Mouse (Mus musculus): ENCODE measurements at regions not wholly inside any gene's neighbourhood (a gene's known extent, or its start where the extent isn't known, plus 50 kb on each side); places are given as distances from the start of the nearest gene placed in this dataset.

DNA sequence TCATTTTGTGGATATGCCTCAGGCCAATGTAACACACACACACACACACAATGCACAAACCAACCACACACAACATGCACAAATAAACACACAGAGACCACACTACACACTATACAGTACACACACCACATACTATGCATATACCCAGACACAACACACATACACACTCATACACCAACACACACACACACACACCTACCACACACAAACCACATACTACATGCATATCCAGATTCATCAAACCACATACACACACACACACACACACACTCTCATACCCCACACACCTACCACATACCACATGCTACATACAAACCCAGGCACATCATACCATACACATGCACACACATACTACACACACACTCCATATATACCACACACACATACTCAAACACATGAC lies 237.0 kb upstream of the Lyplal1 start:
- Histone ChIP-seq H3K4me2 (replicated peaks) (no peak overlapping the region), H3K4me3 (replicated peaks) (no peak overlapping the region), H3K9me3 (no peaks in the 10 kb centered on the region), H3K27ac (no peak overlapping the region), H3K4me1 (replicated peaks) (no peaks in the 10 kb centered on the region), H3K9ac (replicated peaks) (no peak overlapping the region), H3K27me3 (no peaks in the 10 kb centered on the region), H3K36me3 (no peaks in the 10 kb centered on the region)
- ATAC-seq, result no peak

DNA sequence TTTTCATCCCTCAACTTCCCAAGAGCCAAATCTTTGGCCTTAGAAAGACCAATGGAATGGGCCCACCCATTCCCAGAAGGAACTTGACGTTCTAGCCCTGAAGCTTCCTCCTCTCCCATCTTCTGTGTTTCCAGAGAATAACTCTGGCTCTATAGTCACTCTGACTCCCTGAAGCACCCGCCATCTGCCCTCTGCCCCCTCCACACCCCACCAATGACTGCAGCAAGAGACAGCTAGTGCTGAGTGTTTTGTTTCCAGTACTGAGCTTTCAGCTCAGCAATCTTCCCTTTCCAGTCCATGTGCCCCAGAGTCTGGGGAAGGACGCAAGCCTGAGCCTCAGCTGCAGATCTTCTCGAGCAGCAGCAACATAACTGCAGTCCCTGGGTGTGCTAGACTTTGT lies 233.3 kb upstream of the Lyplal1 start:
- H3K36me3 ChIP-seq, result no peaks in the 10 kb centered on the region
- no peaks in the 10 kb centered on the region for H3K27me3 ChIP-seq
- H3K9ac ChIP-seq (replicated peaks), result no peak overlapping the region
- no peak overlapping the region for H3K27ac ChIP-seq
- H3K9me3 ChIP-seq, result no peaks in the 10 kb centered on the region
- no peak overlapping the region for H3K4me2 ChIP-seq (replicated peaks)
- no peak overlapping the region for H3K4me3 ChIP-seq (replicated peaks)
- H3K4me1 ChIP-seq (replicated peaks), result no peaks in the 10 kb centered on the region
- WGBS, result 91% methylated on average over 4 of the region's 4 CpGs
- no peak for ATAC-seq

DNA sequence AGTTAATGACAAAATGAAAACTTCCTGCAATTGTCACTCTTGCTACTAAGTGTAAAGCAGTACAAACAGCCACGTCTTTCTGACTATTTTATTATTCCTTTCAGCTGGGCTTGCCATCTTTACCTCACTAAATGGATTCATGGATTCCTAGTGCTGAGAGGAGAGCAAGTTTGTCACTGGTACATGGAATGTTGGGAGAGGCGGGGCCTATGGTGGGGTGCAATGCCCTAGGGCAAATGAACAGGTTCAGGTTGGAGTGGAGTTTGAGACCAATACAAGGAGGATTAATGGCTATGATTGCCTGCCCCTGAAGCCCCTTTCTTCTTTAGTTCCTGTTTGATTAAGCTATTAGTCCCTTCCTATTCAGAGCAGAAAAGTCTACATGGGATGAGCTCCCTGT lies 232.9 kb upstream of the Lyplal1 start:
- Histone ChIP-seq H3K9me3 (no peaks in the 10 kb centered on the region), H3K9ac (replicated peaks) (no peak overlapping the region), H3K27me3 (no peaks in the 10 kb centered on the region), H3K27ac (no peak overlapping the region), H3K4me3 (replicated peaks) (no peak overlapping the region), H3K36me3 (no peaks in the 10 kb centered on the region), H3K4me1 (replicated peaks) (no peaks in the 10 kb centered on the region), H3K4me2 (replicated peaks) (no peak overlapping the region)
- WGBS, result 87% methylated on average over 2 of the region's 2 CpGs
- ATAC-seq, result no peak

DNA sequence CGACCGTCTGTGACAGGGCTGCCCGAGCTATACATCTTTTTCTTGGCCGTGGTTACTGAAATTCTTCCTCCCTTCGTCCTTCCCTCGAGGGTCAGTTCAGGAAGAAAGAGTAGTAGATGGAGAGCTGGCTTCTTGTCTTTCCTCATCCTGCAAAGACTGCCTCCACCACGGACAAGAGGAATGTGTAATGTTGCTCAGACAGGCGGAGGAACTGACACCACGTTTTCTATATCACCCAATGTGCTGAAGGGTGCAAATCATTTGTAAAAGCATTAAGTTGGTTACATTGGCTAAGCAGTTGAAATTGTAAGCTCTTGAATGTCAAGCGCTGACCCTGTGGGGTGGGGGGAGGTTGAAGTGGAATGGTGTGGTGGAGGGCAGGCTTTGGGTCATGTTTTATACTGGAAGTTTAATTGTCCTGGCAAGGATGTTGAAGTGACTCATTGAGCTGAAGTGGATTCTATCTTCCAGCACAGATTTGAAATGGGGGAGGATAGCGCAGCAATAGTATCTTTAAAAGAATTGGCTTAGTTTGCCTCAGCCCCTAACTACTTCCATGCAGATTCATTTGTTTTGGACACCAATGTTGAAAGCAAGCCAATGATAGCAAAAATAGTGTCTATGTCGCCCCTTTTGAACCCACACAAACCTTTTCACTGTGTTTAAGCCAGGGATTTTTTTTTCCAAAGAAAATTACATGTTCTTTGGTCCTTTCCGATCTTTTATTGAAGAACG lies 230.5 kb upstream of the Lyplal1 start:
- Histone ChIP-seq H3K27ac (no peak overlapping the region), H3K4me3 (replicated peaks) (no peak overlapping the region)
- WGBS, result 83% methylated on average over 14 of the region's 14 CpGs

DNA sequence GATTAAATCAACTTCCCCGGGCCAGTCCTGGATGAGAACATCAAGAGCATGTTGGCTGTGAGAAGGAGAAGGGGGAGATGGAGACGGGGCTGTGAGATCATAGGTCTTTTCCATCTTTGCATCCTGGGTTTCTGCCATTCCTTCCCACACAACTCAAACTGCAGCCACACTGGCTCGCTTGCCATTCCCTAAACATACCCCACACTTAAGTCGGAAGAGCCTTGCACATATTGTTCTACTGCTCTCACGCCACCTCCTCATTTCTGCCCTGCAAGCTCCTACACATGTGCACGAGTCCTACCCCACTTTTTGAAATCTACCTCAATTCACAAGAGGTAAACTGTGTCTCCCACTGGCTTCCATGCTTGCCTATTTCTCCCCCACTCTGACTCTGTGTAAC lies 228.3 kb upstream of the Lyplal1 start:
- no peak overlapping the region for H3K4me3 ChIP-seq (replicated peaks)
- no peak overlapping the region for H3K9ac ChIP-seq (replicated peaks)
- no peaks in the 10 kb centered on the region for H3K4me1 ChIP-seq (replicated peaks)
- H3K4me2 ChIP-seq (replicated peaks), result no peak overlapping the region
- no peaks in the 10 kb centered on the region for H3K27me3 ChIP-seq
- H3K36me3 ChIP-seq, result no peaks in the 10 kb centered on the region
- no peaks in the 10 kb centered on the region for H3K9me3 ChIP-seq
- H3K27ac ChIP-seq, result no peak overlapping the region
- ATAC-seq, result no peak
- whole genome bisulfite sequencing, result 91% methylated on average over 6 of the region's 6 CpGs

More for the DNA sequence above, 230.5 kb upstream of the Lyplal1 start:
- H3K9ac ChIP-seq (replicated peaks), result no peak overlapping the region
- H3K9me3 ChIP-seq, result no peaks in the 10 kb centered on the region
- ATAC-seq, result no peak
- no peak overlapping the region for H3K4me2 ChIP-seq (replicated peaks)
- no peaks in the 10 kb centered on the region for H3K4me1 ChIP-seq (replicated peaks)
- H3K27me3 ChIP-seq, result no peaks in the 10 kb centered on the region
- no peaks in the 10 kb centered on the region for H3K36me3 ChIP-seq

DNA sequence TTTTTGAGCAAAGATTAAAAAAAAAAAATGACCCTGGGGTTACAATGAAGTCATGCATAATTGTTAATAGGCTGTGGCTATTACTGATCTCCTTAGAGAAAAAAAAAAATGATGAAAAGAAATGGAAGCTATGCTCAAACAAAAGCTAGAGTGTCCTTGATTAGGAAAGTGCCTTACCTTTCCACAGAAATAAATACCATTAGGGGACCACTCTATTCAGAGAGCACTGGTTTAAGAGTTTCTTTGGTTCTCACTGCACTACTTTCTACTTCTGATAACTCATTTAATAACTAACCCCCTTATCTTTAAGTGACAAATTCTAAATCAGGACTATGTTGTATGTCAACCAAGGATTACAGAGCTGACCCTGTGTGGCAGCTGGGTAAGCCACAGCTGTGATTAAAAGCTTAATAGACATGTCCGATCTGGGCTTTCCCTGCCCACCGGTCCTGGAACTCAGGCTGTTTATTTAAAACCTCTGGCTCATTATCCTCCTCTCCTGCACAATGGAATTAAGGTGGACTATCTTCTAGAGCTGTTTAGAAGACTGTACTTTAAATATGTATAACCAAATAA lies 225.9 kb upstream of the Lyplal1 start:
- H3K27me3 ChIP-seq, result no peaks in the 10 kb centered on the region
- no peak overlapping the region for H3K27ac ChIP-seq
- no peak overlapping the region for H3K4me2 ChIP-seq (replicated peaks)
- H3K9me3 ChIP-seq, result no peaks in the 10 kb centered on the region
- WGBS, result 44% methylated on average over 2 of the region's 2 CpGs
- no peak overlapping the region for H3K4me3 ChIP-seq (replicated peaks)
- H3K36me3 ChIP-seq, result no peaks in the 10 kb centered on the region
- no peak overlapping the region for H3K9ac ChIP-seq (replicated peaks)
- ATAC-seq, result no peak
- H3K4me1 ChIP-seq (replicated peaks), result no peaks in the 10 kb centered on the region

DNA sequence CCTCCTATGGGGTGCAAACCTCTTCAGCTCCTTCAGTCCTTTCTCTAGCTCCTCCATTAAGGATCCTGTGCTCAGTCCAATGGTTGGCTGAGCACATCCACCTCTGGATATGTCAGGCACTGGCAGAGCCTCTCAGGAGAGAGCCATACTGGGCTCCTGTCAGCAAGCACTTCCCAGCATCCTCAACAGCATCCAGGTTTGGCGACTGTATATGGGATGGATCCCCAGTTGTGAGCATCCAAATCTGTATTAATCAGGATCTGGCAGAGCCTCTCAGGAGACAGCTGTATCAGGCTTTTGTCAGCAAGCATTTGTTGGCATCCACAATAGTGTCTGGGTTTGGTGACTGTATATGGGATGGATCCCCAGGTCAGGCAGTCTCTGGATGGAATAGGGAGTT lies 225.3 kb upstream of the Lyplal1 start:
- 70% methylated on average over 1 of the region's 1 CpGs for WGBS
- Histone ChIP-seq H3K9ac (replicated peaks) (no peak overlapping the region), H3K4me1 (replicated peaks) (no peaks in the 10 kb centered on the region), H3K9me3 (no peaks in the 10 kb centered on the region), H3K4me2 (replicated peaks) (no peak overlapping the region), H3K27ac (no peak overlapping the region), H3K36me3 (no peaks in the 10 kb centered on the region), H3K27me3 (no peaks in the 10 kb centered on the region), H3K4me3 (replicated peaks) (no peak overlapping the region)
- no peak for ATAC-seq

DNA sequence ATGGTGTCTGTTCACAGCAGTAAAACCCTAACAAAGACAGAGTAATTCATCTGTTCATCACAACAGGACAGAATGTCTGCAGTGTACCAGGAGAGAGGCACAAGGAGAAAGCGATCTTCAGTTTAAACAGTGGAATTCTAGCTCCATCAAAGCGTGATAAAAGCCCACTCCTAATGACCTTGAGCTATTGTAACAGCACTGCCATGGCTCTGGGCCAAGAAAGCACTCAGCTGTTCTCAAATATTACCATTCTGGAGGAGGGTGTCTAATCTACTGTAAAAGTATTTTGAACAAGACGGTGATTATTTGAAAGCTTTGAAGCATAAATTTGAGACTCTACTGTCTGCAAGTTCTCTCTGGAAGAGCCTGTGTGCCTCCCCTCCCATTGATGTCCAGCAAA lies 224.8 kb upstream of the Lyplal1 start:
- no peak overlapping the region for H3K4me3 ChIP-seq (replicated peaks)
- H3K9me3 ChIP-seq, result no peaks in the 10 kb centered on the region
- H3K27me3 ChIP-seq, result no peaks in the 10 kb centered on the region
- WGBS, result 64% methylated on average over 3 of the region's 3 CpGs
- H3K4me2 ChIP-seq (replicated peaks), result no peak overlapping the region
- H3K27ac ChIP-seq, result no peak overlapping the region
- no peak for ATAC-seq
- no peak overlapping the region for H3K9ac ChIP-seq (replicated peaks)
- no peaks in the 10 kb centered on the region for H3K36me3 ChIP-seq
- H3K4me1 ChIP-seq (replicated peaks), result no peaks in the 10 kb centered on the region

DNA sequence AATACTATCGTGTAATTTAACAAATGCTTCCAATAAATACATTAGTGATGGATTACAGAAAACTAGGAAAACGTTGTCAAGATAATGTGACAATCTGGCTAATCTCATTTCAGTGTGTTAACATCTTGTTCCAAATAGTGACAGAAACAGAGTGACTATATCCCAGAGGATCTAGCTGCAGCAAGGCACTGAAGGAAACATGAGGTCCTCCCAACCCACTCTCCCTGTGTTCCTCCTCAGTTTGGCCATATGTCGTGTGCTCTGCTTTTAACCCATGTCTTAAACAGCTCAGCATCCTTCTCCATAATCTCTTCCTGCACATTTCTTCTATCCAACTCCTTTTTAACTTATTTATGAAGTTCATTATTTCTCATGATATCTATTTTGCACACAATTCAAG lies 223.6 kb upstream of the Lyplal1 start:
- no peak for ATAC-seq
- Histone ChIP-seq H3K9ac (replicated peaks) (no peak overlapping the region), H3K36me3 (no peaks in the 10 kb centered on the region), H3K27me3 (no peaks in the 10 kb centered on the region), H3K9me3 (no peaks in the 10 kb centered on the region), H3K4me3 (replicated peaks) (no peak overlapping the region), H3K27ac (no peak overlapping the region), H3K4me2 (replicated peaks) (no peak overlapping the region), H3K4me1 (replicated peaks) (no peaks in the 10 kb centered on the region)
- WGBS, result 77% methylated on average over 3 of the region's 3 CpGs

DNA sequence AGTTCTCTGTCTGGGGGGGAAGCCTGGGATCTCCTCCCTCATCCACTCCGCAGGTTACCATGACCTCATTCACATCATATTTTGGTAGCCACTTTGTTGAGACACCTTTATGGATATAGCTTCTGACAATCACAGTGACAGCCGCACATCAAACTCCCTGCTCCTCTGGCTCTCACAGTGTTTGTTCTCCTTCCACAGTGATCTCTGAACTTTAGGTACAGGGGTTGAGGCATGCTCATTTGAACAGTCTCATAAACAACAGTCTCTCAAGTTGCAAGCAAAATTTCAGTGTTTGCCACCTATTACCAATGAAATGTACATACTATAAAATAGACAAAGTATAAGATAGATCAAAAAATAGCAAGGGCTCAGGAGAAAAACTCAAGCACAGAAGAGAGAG lies 200.2 kb upstream of the Lyplal1 start:
- H3K27ac ChIP-seq, result no peak overlapping the region
- WGBS, result 97% methylated on average over 2 of the region's 2 CpGs
- H3K36me3 ChIP-seq, result no peaks in the 10 kb centered on the region
- ATAC-seq, result no peak
- no peak overlapping the region for H3K4me3 ChIP-seq (replicated peaks)
- H3K9me3 ChIP-seq, result no peaks in the 10 kb centered on the region
- H3K27me3 ChIP-seq, result no peaks in the 10 kb centered on the region
- no peak overlapping the region for H3K9ac ChIP-seq (replicated peaks)
- no peak overlapping the region for H3K4me2 ChIP-seq (replicated peaks)
- peaks cover 4% of the 10 kb centered on the region; the same call in 1 of the 2 replicates for H3K4me1 ChIP-seq (replicated peaks)

DNA sequence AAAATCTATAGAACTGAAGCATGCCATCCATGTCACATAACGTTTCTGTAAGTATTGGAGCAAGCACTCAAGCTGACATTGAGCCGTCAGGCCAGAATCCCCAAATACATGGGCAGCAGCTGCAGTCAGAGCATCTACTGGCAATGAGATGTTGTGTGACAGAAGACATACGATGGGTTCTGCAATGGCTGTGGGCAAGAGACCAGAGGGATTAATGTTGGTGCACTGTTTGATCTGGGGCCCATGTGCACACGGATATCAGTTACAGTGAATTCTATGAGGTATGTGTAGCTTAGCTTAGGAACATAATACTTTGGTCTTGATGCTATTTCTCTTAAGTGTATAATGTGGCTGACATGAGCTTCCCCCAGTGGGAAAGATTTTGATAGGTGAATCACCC lies 197.1 kb upstream of the Lyplal1 start:
- H3K27ac ChIP-seq, result no peak overlapping the region
- WGBS, result 90% methylated on average over 4 of the region's 4 CpGs
- H3K9ac ChIP-seq (replicated peaks), result no peak overlapping the region
- H3K27me3 ChIP-seq, result no peaks in the 10 kb centered on the region
- no peaks in the 10 kb centered on the region for H3K9me3 ChIP-seq
- ATAC-seq, result no peak
- peaks cover 4% of the 10 kb centered on the region; the same call in 1 of the 2 replicates for H3K4me1 ChIP-seq (replicated peaks)
- H3K4me3 ChIP-seq (replicated peaks), result no peak overlapping the region
- no peak overlapping the region for H3K4me2 ChIP-seq (replicated peaks)
- H3K36me3 ChIP-seq, result no peaks in the 10 kb centered on the region

DNA sequence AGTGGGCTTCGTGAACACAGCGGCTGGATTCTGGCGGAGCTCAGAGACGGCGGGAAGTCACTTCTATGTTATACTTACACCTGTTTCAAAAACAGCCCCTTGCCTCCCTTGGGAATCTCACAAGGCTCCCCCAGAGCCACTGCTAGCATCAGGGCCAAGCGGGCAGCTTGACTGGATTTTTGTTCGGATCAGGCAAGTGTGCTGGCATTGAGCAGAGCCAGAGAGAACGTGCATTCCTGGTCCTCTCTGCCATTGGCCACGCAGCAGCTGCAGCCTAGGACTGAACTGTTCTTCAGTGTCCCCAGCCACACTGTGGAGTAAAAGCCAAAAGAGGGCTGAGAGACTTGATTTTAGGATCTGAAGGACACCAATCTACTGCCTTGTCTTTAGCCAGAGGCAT lies 195.6 kb upstream of the Lyplal1 start:
- Histone ChIP-seq H3K36me3 (no peaks in the 10 kb centered on the region), H3K9me3 (no peaks in the 10 kb centered on the region), H3K4me2 (replicated peaks) (no peak overlapping the region), H3K4me3 (replicated peaks) (no peak overlapping the region), H3K4me1 (replicated peaks) (peaks cover 4% of the 10 kb centered on the region; the same call in 1 of the 2 replicates), H3K9ac (replicated peaks) (no peak overlapping the region), H3K27ac (no peak overlapping the region), H3K27me3 (no peaks in the 10 kb centered on the region)
- ATAC-seq, result no peak
- 87% methylated on average over 9 of the region's 9 CpGs for WGBS

DNA sequence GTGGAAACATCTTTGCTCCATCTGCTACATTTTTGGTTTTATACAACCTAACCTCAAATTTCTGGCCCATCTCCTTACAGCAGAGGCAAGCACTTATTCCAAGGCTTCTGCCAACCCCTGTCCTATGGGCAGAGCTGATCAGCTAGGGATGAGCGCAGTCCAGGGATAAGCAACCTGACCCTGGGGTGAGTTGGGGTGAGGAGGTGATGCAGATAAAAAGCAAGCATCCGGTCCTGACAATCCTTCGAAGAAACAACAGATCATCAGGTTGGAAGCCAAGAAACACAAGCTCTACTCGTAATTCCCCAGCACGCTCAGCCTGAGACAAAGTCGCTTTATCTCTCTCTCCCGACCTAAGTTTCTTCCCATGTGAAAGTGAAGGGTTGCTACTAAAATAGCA lies 194.9 kb upstream of the Lyplal1 start:
- no peak overlapping the region for H3K4me2 ChIP-seq (replicated peaks)
- 92% methylated on average over 7 of the region's 7 CpGs for WGBS
- no peaks in the 10 kb centered on the region for H3K36me3 ChIP-seq
- no peak for ATAC-seq
- no peak overlapping the region for H3K27ac ChIP-seq
- no peaks in the 10 kb centered on the region for H3K27me3 ChIP-seq
- H3K9me3 ChIP-seq, result no peaks in the 10 kb centered on the region
- peaks cover 4% of the 10 kb centered on the region; the same call in 1 of the 2 replicates for H3K4me1 ChIP-seq (replicated peaks)
- H3K4me3 ChIP-seq (replicated peaks), result no peak overlapping the region
- H3K9ac ChIP-seq (replicated peaks), result no peak overlapping the region

Measured in midbrain, embryonic 13.5 days (tissue).